Mouse (Mus musculus) G1E (cell line): Measurements from ENCODE around the gene Psmb1. TPM values are rescaled to one million over a fixed set of nuclear protein-coding genes. Genes with fewer than 3 reads are reported as not detected.
A peak's percentile ranks its signal among the peaks of the same experiment; 100 is the strongest.

Source experiments
- ATAC-seq: 2 replicates; pipeline ENCODE4 v1.8.0; 2016; ENCODE audit warnings: mild to moderate bottlenecking; ENCODE audit not compliant: insufficient number of reproducible peaks, poor library complexity, low FRiP score, severe bottlenecking; ENCODE audit errors: extremely low read depth
- DNase-seq: peaks from one replicate; pipeline ENCODE4 v3.0.0; 2012; ENCODE audit warnings: low spot score
- H3K27me3 ChIP-seq: 2 replicates; pipeline ENCODE4 v1.6.1; 2012; ENCODE audit warnings: mild to moderate bottlenecking, low read length, inconsistent platforms; ENCODE audit not compliant: insufficient read depth
- H3K36me3 ChIP-seq: replicated peaks from 2 replicates; pipeline ENCODE3; 2012; ENCODE audit warnings: mild to moderate bottlenecking, inconsistent platforms
- H3K4me1 ChIP-seq: 2 replicates; pipeline ENCODE4 v1.6.1; 2012; ENCODE audit warnings: low read depth, low read length, inconsistent platforms, mixed read lengths; ENCODE audit not compliant: insufficient read depth
- H3K4me3 ChIP-seq: 2 replicates; pipeline ENCODE4 v1.5.1; 2012; ENCODE audit warnings: low read depth, mild to moderate bottlenecking, inconsistent platforms, low read length, moderate library complexity, mixed read lengths
- H3K9me3 ChIP-seq: replicated peaks from 2 replicates; pipeline ENCODE4 v1.6.1; 2012; ENCODE audit warnings: inconsistent platforms
- CTCF ChIP-seq: IDR thresholded peaks from 2 replicates; pipeline ENCODE4 v1.5.1; 2012; ENCODE audit warnings: low read depth, low read length, inconsistent platforms, mixed read lengths
- GATA1 ChIP-seq: IDR thresholded peaks from 2 replicates; pipeline ENCODE4 v1.6.1; 2012; ENCODE audit warnings: borderline replicate concordance, low read length, inconsistent platforms, mixed read lengths
- GATA2 ChIP-seq: IDR thresholded peaks from 2 replicates; pipeline ENCODE4 v1.6.1; 2012; ENCODE audit warnings: low read depth, low read length, inconsistent platforms, borderline replicate concordance
- POLR2AphosphoS5 ChIP-seq: IDR thresholded peaks from 2 replicates; pipeline ENCODE4 v1.6.1; 2012; ENCODE audit warnings: low read depth, low read length, inconsistent platforms; ENCODE audit not compliant: insufficient replicate concordance
- TAL1 ChIP-seq: conservative IDR thresholded peaks from 2 replicates; pipeline ENCODE4 v1.6.1; 2012; ENCODE audit warnings: low read depth, low read length, inconsistent platforms, mixed read lengths
- polyA plus RNA-seq: library from polyadenylated mRNA; stranded (reverse); fragments of >175 nt; gene quantifications from 2 replicates; pipeline ENCODE4 v1.2.3, GENCODE M21; 2012
- total RNA-seq, 2 experiments: library from RNA; stranded (forward) in 1 of 2; stranded (reverse) in 1 of 2; fragments of 200-1000 nt in 1 of 2; fragments of >200 nt in 1 of 2; fragmentation: Nextera tagmentation in 1 of 2; gene quantifications; 2 replicates each; pipeline ENCODE4 v1.2.3; 2014 to 2017

Gene Psmb1
- total and polyA plus RNA-seq, 3 experiments, result 59.3 to 194 (median 69.1) TPM

DNA sequence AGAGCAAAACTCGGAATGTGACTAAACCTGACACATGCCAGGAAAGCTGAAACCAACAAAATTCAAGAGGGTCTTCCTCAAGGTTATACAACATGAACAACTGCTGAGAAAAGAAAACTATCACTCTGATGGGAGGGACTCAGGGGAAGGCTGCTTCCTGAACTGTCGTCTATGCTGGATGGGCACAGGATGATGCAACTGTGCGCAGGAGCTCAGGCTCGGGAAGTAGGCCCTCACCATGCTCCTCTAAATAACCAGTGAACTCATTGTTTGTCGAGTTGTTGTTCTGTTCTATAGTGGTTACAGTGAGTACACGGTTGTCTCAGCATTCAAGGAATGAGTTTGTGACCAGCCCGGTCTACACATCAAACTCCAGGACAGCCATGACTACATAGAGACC, 9.0 kb downstream of the Psmb1 start:
- Histone ChIP-seq H3K4me1 (peaks cover 18% of the 10 kb centered on the region), H3K9me3 (no peaks in the 10 kb centered on the region), H3K4me3 (no peak overlapping the region), H3K27me3 (no peaks in the 10 kb centered on the region), H3K36me3 (peaks cover 65% of the 10 kb centered on the region)
- TF ChIP-seq GATA2 (no peak), CTCF (no peak), GATA1 (no peak), POLR2AphosphoS5 (no peak), TAL1 (no peak)
- DNase-seq (no peak), ATAC-seq (no peak)

DNA sequence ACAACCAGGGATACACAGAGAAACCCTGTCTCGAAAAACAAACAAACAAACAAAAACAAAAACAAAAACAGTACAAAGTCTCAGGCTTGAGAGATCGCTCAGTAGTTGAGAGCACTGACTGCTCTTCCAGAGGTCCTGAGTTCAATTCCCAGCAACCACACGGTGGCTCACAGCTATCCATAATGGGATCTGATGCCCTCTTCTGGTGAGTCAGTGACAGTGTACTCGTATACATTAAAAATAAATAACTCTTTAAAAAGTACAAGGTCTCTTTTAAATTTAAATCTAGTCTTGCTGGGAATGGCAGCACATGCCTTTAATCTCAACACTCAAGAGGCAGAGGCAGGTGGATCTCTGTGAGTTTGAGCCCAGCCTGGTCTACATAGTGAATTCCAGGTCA, 26.9 kb downstream of the Psmb1 start:
- peaks cover 2% of the 10 kb centered on the region; the same call in 1 of the 2 replicates for H3K4me1 ChIP-seq
- TF ChIP-seq GATA2 (no peak), TAL1 (no peak), CTCF (no peak), GATA1 (no peak)
- H3K9me3 ChIP-seq, result no peaks in the 10 kb centered on the region
- no peaks in the 10 kb centered on the region for H3K27me3 ChIP-seq
- H3K36me3 ChIP-seq, result peaks cover 82% of the 10 kb centered on the region
- H3K4me3 ChIP-seq, result no peak overlapping the region
- DNase-seq (no peak), ATAC-seq (no peak)

DNA sequence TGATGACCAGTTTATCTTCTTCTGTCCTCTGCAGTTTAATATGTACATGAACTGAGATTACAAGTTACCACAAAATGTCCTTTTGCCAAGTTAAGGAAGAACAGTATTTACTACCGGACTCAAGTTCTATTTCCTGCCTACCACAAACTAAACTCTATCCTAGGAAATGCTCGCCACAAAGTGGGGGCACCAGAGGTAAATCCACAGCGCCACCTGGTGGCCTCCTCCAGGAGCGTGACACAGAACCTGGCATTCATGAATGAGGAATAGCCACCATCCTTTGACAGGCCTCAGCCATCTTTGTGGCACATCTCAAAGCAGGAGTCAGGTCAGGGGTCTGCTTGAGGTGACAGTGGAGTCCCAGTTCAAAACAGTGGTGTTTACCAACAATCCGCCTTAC, 31.9 kb downstream of the Psmb1 start:
- H3K36me3 ChIP-seq, result peaks cover 55% of the 10 kb centered on the region
- no peaks in the 10 kb centered on the region for H3K9me3 ChIP-seq
- H3K4me1 ChIP-seq, result peaks cover 6% of the 10 kb centered on the region; the same call in 1 of the 2 replicates
- H3K4me3 ChIP-seq, result no peak overlapping the region
- peak; percentile 74 for TF ChIP-seq CTCF
- TF ChIP-seq TAL1, result no peak
- no peaks in the 10 kb centered on the region for H3K27me3 ChIP-seq
- ATAC-seq, result peak; percentile 22; the same call in 1 of the 2 replicates
- peak; percentile 47 for DNase-seq

DNA sequence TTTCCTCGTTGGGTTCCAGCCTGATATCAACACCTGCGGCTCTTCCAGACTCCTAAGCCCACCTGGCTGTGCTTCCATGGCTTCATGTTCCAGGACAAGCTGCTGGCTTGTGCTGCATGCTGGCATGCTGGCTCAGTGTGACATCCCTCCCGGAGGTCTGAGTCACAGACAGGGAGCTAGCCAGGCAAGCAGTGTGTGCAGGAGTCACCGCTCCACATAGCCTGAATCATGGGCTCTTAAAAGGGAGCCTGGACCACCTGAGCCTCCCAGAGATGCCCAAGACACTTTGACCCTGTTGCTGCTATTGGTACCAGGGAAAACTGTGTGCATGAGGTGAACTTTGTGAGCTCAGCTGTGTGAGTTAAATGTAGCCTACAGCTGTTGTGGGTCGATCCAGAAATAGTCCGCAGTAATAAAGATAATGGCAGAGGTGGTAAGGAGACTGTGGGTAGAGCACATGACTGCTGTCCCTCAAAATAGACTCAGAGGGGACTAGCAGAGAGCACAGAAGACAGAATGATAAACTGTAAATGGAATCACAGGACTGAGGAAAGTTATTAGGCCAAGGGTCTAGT, 37.5 kb downstream of the Psmb1 start:
- DNase-seq (no peak), ATAC-seq (0 out of 2 replicates have a peak, but pooled peaks have one; percentile 8)
- TF ChIP-seq CTCF (no peak), GATA1 (no peak), POLR2AphosphoS5 (no peak), GATA2 (no peak), TAL1 (no peak)
- H3K36me3 ChIP-seq, result peaks cover 31% of the 10 kb centered on the region
- no peaks in the 10 kb centered on the region for H3K9me3 ChIP-seq
- no peak overlapping the region for H3K4me3 ChIP-seq
- peaks cover 10% of the 10 kb centered on the region for H3K4me1 ChIP-seq
- no peaks in the 10 kb centered on the region for H3K27me3 ChIP-seq

DNA sequence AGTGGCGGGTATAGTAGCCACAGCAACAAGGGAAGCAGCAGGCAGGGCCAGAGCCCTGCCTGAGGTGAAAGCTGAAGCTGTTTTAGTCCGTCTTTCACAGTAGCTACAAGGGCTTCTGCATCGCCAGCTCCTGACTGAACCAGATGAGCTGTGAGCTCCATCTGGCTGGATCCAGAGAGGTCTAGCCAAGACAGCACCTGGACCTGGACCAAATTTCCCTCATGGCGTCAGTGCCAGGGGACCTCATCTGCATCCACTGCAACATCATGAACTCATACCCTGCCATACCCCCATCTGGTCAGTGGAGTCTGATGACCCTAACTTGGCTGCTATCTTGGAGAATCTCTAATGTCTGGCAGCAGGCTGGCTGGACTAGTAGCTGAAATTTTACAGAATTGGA, 39.8 kb downstream of the Psmb1 start:
- Histone ChIP-seq H3K4me1 (peaks cover 10% of the 10 kb centered on the region), H3K27me3 (no peaks in the 10 kb centered on the region), H3K9me3 (no peaks in the 10 kb centered on the region), H3K4me3 (no peak overlapping the region), H3K36me3 (peaks cover 20% of the 10 kb centered on the region)
- DNase-seq (no peak), ATAC-seq (no peak)
- TF ChIP-seq TAL1 (no peak), CTCF (no peak), POLR2AphosphoS5 (no peak), GATA1 (no peak), GATA2 (no peak)

DNA sequence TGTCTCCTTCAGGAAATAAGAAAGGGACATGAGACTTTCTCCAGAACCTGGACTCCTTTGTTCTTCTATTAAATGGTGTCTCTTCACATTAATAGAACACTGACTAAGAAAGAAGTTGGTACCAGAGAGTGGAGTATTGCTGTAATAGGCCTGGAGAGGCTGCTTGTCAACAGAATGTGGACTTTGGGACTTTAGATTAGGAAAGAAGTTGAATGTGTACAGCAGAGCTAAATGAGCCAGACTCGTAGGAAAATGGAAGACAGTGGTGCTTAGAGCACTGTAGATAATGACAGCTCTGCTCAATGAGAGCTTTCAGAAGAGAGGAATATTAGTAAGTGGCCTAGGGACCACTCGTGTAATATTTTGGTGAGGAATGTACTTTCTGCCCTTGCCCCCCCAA, 43.0 kb downstream of the Psmb1 start:
- TF ChIP-seq GATA1 (no peak), GATA2 (no peak), TAL1 (no peak), POLR2AphosphoS5 (no peak), CTCF (no peak)
- Histone ChIP-seq H3K4me3 (no peak overlapping the region), H3K9me3 (no peaks in the 10 kb centered on the region), H3K36me3 (peaks cover 10% of the 10 kb centered on the region), H3K4me1 (peaks cover under 1% of the 10 kb centered on the region), H3K27me3 (peaks cover 3% of the 10 kb centered on the region; the same call in 1 of the 2 replicates)
- ATAC-seq (no peak), DNase-seq (no peak)

DNA sequence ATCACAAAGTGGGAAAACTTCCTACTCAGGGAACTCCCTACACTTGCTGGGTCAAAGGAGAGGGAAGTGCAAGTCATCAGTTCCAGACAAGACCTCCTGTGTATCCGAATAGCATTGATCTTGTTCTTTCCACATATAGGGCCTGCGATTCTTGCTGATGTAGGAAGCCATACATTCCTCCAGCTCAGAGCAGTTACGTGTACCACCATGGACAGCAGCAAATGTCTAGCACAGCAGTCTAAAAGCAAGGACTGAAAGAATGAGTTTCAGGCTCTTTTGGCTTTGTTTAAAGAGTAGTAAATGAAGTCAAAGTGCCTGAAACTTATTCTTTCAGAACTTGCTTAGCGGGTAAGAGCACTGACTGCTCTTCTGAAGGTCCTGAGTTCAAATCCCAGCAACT, 44.3 kb downstream of the Psmb1 start:
- ATAC-seq, result no peak

More for the DNA sequence above, 44.3 kb downstream of the Psmb1 start:
- TF ChIP-seq TAL1 (no peak), GATA2 (no peak), GATA1 (no peak), POLR2AphosphoS5 (no peak), CTCF (no peak)
- Histone ChIP-seq H3K27me3 (peaks cover 3% of the 10 kb centered on the region; the same call in 1 of the 2 replicates), H3K4me3 (no peak overlapping the region), H3K4me1 (no peaks in the 10 kb centered on the region), H3K9me3 (no peaks in the 10 kb centered on the region), H3K36me3 (peaks cover 9% of the 10 kb centered on the region)
- no peak for DNase-seq
